Mouse (Mus musculus) small intestine, adult 10 weeks (tissue): Measurements from ENCODE around the gene Ankrd39. TPM values are rescaled to one million over a fixed set of nuclear protein-coding genes. Genes with fewer than 3 reads are reported as not detected.

Experiments
- polyA plus RNA-seq: library from polyadenylated mRNA; stranded (reverse); fragments of 350-450 nt; fragmentation: Illumina TruSeq; extraction: RNeasy Lipid Tissue Mini Kit (QIAGEN cat#74804); gene quantifications from one replicate; pipeline ENCODE4 v1.2.3, GENCODE M21; 2014; ENCODE audit warnings: low replicate concordance

Ankrd39 gene
- 1.0 TPM for polyA plus RNA-seq

DNA sequence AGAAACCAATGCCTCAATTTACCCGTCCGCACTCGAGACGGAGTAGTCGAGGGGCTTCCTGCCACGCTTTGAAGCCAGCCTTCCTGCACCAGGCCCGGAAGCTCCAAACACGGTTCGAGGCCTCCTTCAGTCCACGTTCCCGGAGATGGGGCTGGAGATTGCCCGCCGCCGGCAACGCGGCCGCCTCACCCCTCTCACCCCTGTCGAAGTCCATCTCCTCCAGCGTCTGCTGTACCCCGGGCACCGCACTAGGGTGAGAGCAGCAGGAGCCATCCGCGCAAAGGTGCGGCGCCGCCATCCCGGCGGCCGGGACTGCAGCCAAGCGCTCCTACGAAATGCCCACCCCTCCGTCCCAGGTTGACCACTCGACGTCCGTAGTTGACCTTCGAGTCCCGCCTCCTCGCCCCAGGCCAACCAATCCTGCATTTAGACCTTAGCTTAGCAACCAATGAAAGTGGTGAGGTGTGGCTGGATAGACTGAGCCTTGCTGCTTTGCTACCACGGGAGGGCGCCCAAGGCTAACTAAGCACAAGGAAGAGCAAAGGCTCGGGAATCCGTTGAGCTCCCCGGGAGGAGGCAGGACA lies at the start of gene Ankrd39:
Gene Ankrd39, minus strand, starts transcription at position 558 of the 584 bp plus-strand sequence.

DNA sequence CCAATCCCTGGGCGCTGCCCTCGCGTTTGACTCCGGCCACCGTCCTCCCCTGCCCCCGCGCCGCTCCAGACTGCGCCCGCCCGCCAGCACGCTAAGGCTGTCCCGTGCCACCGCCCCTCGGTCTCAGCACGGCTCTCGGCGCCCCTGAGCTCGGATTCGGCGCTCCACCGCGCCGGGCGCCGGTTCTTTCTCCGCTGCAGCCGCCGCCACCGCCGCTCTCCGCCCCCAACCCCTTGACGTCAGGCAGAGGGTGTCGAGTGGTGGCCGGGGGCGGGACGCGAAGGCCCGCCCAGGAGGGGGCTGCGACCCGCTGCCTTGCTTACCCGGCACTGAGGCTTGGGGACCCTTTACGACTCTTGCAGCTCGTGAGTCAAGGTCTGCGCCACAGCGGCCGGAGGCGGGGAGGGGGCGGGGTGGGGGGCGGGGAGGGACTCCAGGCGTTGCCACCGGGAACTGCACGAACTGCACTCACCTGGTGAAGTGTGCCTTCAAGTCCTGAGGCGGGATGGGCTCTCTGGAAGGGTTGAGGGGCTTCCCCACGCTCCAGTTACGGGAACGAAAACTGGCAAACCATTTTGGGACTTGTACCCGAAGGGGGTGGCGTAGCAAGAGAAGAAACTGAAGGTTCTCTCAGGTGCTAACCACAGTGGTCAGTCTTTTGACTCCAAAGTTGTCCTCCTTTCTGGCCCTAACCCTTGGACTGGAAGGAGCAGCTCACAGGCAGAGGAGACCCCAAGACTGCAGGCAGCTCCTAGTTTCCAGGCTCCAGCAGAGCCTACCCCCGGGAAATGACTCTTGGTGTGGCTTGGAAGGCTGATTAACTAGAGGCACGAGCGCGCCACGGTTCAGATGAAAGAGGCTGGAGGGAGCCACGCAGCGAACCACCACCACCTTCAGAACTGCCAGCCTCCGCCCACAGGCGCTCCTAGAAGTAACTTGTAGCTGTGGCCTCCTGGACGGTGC lies 11.1 kb upstream of the Ankrd39 start, which contains the start of gene Sema4c:
Gene Sema4c, minus strand, starts transcription at position 319 of the 963 bp plus-strand sequence.

DNA sequence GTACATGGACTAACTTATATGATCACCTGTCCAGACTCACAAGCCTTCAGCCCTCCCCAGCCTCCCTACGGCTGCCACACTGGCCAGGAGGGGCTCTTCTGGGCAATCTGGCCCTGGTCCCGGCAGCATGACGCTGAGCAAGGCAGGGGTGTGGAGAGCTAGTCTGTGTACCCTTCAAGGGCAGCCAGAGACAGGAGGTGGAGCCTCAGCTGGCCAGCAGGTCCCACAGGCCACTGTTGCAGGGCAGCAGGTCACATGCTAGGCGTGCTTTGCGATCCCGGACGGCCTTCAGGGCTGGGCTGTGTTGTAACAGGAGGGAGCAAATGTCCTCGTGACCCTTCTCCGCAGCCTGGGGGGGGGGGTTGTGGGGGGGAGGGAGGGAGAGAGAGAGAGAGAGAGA lies 8.1 kb downstream of the Ankrd39 start, which contains the start of gene Gm42417:
Gene Gm42417, minus strand, starts transcription at position 244 of the 400 bp plus-strand sequence.

DNA sequence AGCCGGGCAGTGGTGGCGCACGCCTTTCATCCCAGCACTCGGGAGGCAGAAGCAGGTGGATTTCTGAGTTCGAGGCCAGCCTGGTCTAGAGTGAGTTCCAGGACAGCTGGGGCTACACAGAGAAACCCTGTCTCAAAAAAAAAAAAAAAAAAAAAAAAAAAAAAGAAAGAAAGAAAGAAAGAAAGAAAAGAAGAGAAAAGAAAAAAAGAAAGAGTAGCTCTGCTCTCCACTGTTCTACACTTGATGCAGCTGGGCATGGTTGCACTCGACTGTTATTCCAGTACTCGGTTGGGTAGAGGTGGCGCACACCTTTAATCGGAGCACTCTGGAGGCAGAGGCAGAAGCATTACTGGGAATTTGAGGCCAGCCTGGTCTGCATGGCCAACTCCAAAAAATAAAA lies 10.5 kb downstream of the Ankrd39 start, which contains the start of gene Ankrd23:
Gene Ankrd23, minus strand, starts transcription at position 101 of the 400 bp plus-strand sequence.

DNA sequence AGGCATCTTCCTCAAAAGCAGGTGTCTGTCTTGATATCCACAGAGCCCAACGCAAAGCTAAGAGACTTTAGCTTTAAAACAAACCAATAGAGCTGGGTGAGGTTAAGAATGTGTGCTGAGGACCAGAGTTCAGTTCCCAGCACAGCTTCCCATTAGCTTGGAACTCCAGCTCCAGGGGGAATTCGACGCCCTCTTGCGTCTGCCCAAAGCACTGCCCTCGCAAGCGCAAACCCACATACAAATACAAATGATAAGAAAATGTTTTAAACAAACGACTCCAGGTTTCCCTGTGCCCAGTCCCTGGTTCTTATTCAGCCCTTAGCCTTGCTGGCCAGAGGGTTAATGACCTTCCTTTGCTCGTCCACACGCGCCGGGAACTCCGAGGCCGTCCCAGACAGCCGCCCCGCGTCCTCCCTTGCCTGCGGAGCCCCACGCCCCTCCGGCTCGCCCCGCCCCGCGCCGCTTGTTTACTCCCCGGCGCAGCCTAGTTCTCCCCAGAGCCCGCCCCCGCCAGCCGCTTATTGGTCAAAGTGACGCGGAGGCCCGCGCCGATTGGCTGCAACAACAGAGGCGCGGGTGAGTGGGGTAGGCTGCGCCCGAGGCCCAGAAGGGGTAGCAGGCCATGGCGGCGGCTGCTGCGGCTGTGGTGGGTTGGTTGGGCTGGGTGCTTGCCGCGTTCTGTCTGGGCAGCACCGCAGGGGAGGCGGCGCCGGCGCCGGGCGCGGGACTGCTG lies 35.8 kb downstream of the Ankrd39 start, which contains the start of gene Cnnm3:
Gene Cnnm3, plus strand, starts transcription at position 579 of the 733 bp plus-strand sequence.

Other genes starting within 250 kb of the Ankrd39 start
- 0.07 TPM for gene Arid5a, start 239.7 kb downstream of the Ankrd39 start, polyA plus RNA-seq
- 11.0 TPM for gene Kansl3, start 178.3 kb downstream of the Ankrd39 start, polyA plus RNA-seq
- gene Fer1l5, start 175.2 kb downstream of the Ankrd39 start, polyA plus RNA-seq = not detected
- gene Lman2l, start 102.2 kb downstream of the Ankrd39 start, polyA plus RNA-seq = 2.9 TPM
- gene Cnnm4, start 75.8 kb downstream of the Ankrd39 start, polyA plus RNA-seq = 13.8 TPM
- gene Cnnm3, start 35.6 kb downstream of the Ankrd39 start, polyA plus RNA-seq = 3.8 TPM
- gene Ankrd23, start 10.6 kb downstream of the Ankrd39 start, polyA plus RNA-seq = not detected
- gene Gm42417, start 8.0 kb downstream of the Ankrd39 start, polyA plus RNA-seq = not detected
- 0.19 TPM for gene Sema4c, start 10.9 kb upstream of the Ankrd39 start, polyA plus RNA-seq
- gene Fam178b, start 135.7 kb upstream of the Ankrd39 start, polyA plus RNA-seq = not detected
- 69.1 TPM for gene Cox5b, start 144.0 kb upstream of the Ankrd39 start, polyA plus RNA-seq
- gene 4933424G06Rik, start 162.7 kb upstream of the Ankrd39 start, polyA plus RNA-seq = not detected
- 8.6 TPM for gene Actr1b, start 167.0 kb upstream of the Ankrd39 start, polyA plus RNA-seq
- gene Zap70, start 214.4 kb upstream of the Ankrd39 start, polyA plus RNA-seq = not detected